Mouse (Mus musculus) gastrocnemius, postnatal 14 days (tissue): ENCODE data around the gene Fbxo47. TPM values are rescaled to one million over a fixed set of nuclear protein-coding genes. Genes with fewer than 3 reads are reported as not detected.
A peak's percentile ranks its signal among the peaks of the same experiment; 100 is the strongest.
"Not testable (repeated sequence)": the region's sequence is repeated elsewhere in the genome, so short reads cannot be mapped to it uniquely, and the experiment has no call there.

ENCODE experiments used
- DNase-seq: peaks from one replicate; pipeline ENCODE4 v3.0.0; 2021; ENCODE audit warnings: mixed read lengths
- intact Hi-C: fragments of 180-260 bp; cut with DNase I; formaldehyde crosslinking; loops from one replicate; pipeline ENCODE4 v1.15.1; 2025; ENCODE audit warnings: low total_unique reads
- total RNA-seq, 2 experiments: library from RNA; stranded (reverse); gene quantifications; 2 replicates each; pipeline ENCODE4 v1.2.3; 2021

The Fbxo47 gene
- total RNA-seq, 2 experiments from 2014 or later = 0.11 to 0.12 TPM

DNA sequence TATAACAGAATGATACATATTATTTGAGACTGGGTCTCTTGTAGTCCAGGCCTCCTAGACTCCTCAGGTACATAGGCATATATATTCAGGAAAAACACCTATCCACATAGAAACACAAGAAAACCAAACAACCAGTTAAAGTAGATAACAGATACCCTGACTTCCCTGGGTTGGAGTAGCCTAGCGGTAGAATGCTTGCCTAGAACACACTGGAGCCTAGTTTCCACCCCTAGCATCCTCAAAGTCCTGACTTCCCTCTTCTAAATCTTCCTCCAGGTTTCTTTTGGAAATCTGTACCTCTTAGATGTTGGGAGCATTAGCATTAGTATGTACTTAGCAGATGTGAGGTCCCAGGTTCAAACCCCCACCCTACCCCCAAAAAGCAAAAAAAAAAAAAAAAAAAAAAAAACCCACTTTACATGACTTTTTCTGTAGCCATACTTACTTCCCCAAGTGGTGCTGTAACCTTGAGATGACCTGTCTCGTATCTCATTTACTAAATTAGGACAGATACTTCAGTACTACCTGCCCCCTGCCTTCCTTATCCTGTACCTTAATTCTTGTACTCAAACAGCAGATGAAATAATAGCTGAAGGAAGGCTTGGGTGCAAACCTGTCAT, 1.5 kb upstream of the Fbxo47 start:
- no peak for DNase-seq
- intact Hi-C loops = no loop called here

DNA sequence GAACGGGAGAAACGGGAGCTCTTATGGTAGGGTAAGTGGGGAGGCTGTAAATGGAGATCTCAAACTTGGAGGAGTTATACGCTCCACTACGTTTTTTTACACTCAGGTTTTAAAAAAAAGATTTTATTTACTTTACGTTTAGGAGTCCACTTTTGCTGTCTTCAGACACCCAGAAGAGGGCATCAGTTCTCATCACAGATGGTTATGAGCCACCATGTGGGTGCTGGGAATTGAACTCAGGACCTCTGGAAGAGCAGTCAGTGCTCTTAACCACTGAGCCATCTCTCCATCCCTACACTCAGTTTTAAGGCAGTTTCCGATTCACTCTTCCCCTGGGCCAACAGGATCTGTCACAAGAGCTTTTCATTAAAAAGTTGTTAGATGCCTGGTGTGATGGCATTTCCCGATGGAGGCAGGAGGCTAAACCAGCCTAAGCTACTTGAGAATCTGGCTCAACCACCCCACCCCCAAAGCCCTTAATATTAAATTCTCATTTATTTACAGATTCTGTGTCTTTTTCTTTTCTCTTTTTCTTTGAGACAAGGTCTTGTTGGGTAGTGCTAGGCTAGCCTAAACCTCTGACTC, 739 bp upstream of the Fbxo47 start:
- intact Hi-C loops = no loop called here

DNA sequence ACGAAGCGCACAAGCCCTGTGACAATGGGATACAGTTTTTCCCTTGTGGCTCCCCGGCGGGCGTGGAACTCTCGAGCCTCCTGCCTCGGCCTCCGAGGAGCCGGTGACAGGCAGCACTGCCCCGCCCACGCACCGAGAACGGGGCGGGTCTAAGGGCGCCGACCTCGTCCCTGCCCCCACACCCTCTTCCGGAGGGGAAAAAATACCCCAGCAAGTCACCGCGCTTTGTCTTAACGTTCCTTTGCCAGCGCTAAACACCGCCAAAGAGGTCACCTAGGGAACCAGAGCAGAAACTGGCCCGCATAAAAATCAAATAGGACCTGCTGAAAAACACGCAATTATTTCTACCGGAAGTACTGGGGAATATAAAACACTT, 424 bp downstream of the Fbxo47 start:
- intact Hi-C loops = no loop called here
- DNase-seq = peak; percentile 58

More for the DNA sequence above, 739 bp upstream of the Fbxo47 start:
- no peak for DNase-seq

GRCm38 (mm10) chr11:97880362-97880761, 3.6 kb downstream of the Fbxo47 start:
- intact Hi-C loops = no loop called here
- no peak for DNase-seq

GRCm38 (mm10) chr11:97877341-97877740, 6.6 kb downstream of the Fbxo47 start:
- intact Hi-C loops = loop anchor here (5.0 kb wide), 1 partner anchor 80 kb away; the partner anchor contains the start of gene Lasp1
- no peak for DNase-seq

DNA sequence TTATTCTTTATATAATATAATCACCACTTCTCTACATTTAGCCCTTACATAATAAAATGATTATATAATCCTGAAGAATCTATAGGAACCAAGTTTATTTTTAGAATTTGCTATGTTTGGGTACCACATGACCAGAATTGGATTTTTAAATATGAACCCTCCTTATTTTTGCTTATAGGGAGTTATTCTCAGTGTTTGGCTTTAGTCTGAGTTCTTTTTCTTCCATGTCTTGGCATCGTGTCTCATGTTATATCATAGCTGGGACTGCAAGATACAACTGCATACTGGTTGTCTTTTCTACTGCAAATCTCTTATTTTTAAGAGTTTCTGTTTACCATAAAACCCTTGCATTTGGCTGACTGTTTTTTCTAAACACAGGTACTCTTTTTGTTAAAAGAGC, 9.6 kb downstream of the Fbxo47 start:
- intact Hi-C loops = no loop called here
- no peak for DNase-seq

- DNase-seq, intact Hi-C loops: not testable (repeated sequence)
These were observed 11.6 kb downstream of the Fbxo47 start for GRCm38 (mm10) chr11:97872378-97872777.

DNA sequence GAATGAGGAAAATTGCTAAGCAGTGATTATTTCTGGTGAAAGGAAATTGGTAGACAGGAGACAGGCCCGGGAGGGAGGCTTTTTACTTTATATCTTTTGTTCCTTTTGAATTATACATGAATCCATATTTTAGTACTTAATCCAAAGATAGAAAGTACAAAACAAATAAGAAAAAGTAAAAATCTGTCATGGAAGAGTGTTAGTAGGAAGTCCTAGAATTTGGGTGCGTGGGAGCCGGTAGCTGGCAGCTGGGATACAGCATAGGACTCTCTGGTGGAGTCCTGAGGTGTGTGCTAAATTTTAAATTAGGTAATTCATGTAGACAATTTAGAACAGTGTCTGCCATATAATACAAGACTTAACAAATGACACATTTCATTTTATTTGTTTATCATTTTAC, 16.4 kb downstream of the Fbxo47 start:
- no peak for DNase-seq

DNA sequence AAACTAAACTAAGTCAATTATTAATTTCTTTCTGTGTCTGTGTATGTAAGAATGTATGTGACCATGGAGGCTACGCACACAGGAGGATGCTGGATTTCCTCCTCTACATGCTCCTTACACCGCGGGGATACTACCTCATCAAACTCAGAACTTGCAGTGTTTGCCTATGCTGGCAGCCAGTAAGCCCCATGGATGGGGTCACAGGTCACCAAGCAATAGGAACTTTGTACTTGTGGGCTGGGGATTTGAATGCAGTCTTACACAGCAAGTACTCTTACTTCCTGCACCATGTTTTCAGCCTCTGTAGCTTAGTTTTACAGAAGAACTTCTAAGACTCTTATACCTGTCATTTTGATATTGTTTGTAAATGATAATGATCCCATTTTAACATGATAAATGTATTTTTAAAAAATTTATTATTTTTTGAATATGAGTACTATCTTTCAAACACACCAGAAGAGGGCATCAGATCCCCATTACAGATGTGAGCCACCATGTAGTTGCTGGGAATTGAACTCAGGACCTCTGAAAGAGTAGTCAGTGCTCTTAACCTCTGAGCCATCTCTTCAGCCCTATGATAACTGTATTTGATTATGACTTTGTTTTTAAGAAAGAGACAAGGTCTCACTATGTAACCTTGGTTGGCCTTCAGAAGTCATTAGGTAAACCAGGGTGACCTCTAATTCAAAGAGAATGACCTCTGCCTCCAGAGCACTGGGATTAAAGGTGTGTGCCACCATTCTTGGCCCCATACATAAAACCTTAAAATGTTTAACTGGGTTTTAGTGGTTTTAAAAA, 17.7 kb downstream of the Fbxo47 start:
- intact Hi-C loops = no loop called here
- DNase-seq = no peak

More for the DNA sequence above, 16.4 kb downstream of the Fbxo47 start:
- intact Hi-C loops = no loop called here

- intact Hi-C loops = no loop called here
- DNase-seq = no peak
These were observed 18.5 kb downstream of the Fbxo47 start for GRCm38 (mm10) chr11:97865421-97865820.

- DNase-seq = no peak
- intact Hi-C loops = no loop called here
These were observed 21.8 kb downstream of the Fbxo47 start for GRCm38 (mm10) chr11:97862148-97862547.

DNA sequence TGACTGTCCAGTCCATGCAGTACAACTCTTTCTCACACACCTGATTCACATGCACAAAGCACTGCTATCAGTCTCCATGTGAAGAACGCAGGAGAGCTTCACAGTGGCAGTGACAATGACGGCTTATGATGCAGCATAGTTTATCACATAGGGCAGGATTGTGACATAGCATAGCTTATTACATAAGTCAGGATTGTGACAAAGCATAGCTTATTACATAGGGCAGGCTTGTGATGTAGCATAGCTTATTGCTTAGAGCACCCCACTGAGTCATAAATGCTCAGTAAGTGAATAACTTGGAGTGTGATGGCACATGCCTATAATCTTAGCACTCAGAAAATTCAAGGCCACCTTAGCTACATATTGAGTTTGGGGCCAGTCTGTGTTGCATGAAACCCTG, 28.5 kb downstream of the Fbxo47 start:
- intact Hi-C loops = no loop called here
- no peak for DNase-seq

DNA sequence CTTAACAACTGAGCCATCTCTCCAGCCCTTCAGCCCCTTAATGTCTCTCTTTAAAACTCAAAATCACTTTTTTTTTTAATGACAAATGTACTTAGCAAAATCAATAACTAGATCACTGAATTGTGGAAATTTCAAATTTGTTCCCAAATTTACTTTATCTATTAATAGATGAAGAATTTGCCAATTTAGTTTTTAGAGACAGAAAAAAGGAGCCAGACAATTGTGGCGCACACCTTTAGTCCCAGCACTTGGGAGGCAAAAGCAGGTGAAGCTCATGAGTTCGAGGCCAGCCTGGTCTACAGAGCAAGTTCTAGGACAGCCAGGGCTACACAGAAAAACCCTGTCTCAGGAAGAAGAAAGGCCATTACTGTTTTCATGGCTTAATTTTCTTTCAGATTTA, 32.4 kb downstream of the Fbxo47 start:
- intact Hi-C loops = no loop called here
- no peak for DNase-seq

DNA sequence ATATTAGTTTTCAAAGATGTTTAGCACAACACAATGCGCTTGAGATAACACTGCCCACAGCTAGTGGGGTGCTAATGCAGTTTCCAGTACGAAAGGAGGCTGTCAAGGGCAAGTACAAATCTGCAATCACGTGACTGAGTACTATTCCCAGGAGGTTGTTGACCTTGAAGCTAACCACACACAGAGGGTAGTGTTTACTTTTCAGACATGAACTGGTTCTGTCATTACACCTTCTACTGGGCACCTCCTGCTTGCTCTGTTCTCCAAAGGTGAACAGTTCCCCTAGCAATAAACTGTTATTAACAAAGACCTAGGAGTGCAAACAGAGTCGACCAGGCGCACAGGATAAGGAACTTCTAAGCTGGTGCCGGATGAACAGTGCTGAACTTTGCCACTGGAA, 33.6 kb downstream of the Fbxo47 start:
- intact Hi-C loops = no loop called here
- DNase-seq = no peak

- intact Hi-C loops = no loop called here
- no peak for DNase-seq
These were observed 42.0 kb downstream of the Fbxo47 start for GRCm38 (mm10) chr11:97842001-97842400.

DNA sequence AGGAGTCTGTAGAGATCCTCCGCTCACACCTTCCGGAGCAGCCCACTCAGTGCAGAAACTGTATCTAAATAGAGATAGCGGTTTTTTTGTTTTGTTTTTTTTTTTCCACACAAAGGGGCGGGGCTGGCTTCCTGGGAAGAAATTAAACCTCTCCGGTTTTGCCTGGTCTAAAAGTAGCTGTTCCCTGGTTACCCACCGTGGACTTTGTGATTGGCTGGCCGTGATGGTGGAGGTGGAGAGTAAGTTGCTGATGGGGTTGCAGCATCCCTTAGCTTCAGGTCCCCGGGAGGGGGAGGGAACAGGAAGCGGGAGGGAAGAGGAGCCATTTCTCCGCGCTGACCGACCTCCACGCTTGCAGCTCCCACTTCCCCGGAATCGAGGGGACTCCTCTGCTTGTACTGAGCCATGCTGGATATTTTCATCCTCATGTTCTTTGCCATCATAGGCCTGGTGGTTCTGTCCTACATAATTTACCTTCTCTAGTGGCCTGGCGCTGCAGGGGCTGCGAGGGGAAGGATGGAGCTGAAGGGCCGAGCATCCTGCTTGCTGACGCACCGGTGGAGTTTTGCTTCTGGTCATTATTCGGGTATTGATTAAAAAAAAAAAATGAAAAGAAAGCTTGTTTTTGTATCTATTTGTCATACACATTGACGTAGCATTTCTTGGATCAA, 42.8 kb downstream of the Fbxo47 start:
- intact Hi-C loops = no loop called here
- peak; percentile 72 for DNase-seq

- intact Hi-C loops = no loop called here
These were observed 43.4 kb downstream of the Fbxo47 start, which contains the start of gene B230217C12Rik for GRCm38 (mm10) chr11:97840539-97840954. TSS of gene B230217C12Rik (plus strand) at chr11:97840780.

GRCm38 (mm10) chr11:97840135-97840490, 43.8 kb downstream of the Fbxo47 start:
- intact Hi-C loops = no loop called here
- no peak for DNase-seq

More at GRCm38 (mm10) chr11:97840539-97840954, 43.4 kb downstream of the Fbxo47 start, which contains the start of gene B230217C12Rik:
- DNase-seq = no peak

- DNase-seq = no peak
- intact Hi-C loops = no loop called here
These were observed 44.4 kb downstream of the Fbxo47 start for GRCm38 (mm10) chr11:97839441-97840134.
